Mouse (Mus musculus) kidney, postnatal 0 days (tissue): ENCODE measurements around the gene Ccdc120. TPM values are rescaled to one million over a fixed set of nuclear protein-coding genes. Genes with fewer than 3 reads are reported as not detected.
A peak's percentile ranks its signal among the peaks of the same experiment; 100 is the strongest.

Experiments
- ATAC-seq: fragments of 200-750 bp; cut with Nextera tagmentation; replicated peaks from 2 replicates; pipeline ENCODE4 v1.8.0; 2017; ENCODE audit warnings: low read depth, moderate number of reproducible peaks, moderate TSS enrichment, moderate library complexity; ENCODE audit not compliant: low FRiP score
- DNase-seq: peaks from one replicate; pipeline ENCODE4 v3.0.0-alpha.2; 2016; ENCODE audit warnings: low spot score
- H3K27ac ChIP-seq: fragments of 300-500 bp; sonication (generic); 2 replicates; pipeline ENCODE4 v1.5.1; 2014; ENCODE audit warnings: mild to moderate bottlenecking
- H3K27me3 ChIP-seq: fragments of 300-500 bp; sonication (generic); 2 replicates; pipeline ENCODE4 v1.6.1; 2014; ENCODE audit warnings: low read length, mixed read lengths; ENCODE audit not compliant: insufficient read depth
- H3K36me3 ChIP-seq: fragments of 300-500 bp; sonication (generic); 2 replicates; pipeline ENCODE4 v1.6.1; 2014; ENCODE audit warnings: low read length, mixed read lengths; ENCODE audit not compliant: insufficient read depth
- H3K4me1 ChIP-seq: fragments of 300-500 bp; sonication (generic); replicated peaks from 2 replicates; pipeline ENCODE4 v1.6.1; 2014; ENCODE audit warnings: antibody characterized with exemption, low read length, mixed read lengths; ENCODE audit not compliant: insufficient read depth
- H3K4me2 ChIP-seq: fragments of 300-500 bp; sonication (generic); 2 replicates; pipeline ENCODE4 v1.6.1; 2014; ENCODE audit warnings: mild to moderate bottlenecking, low read length, moderate library complexity, mixed read lengths
- H3K4me3 ChIP-seq: fragments of 300-500 bp; sonication (generic); replicated peaks from 2 replicates; pipeline ENCODE4 v1.5.1; 2014; ENCODE audit warnings: low read depth, low read length
- H3K9ac ChIP-seq: fragments of 300-500 bp; sonication (generic); 2 replicates; pipeline ENCODE4 v1.6.1; 2014; ENCODE audit warnings: low read depth, low read length
- H3K9me3 ChIP-seq: fragments of 300-500 bp; sonication (generic); replicated peaks from 2 replicates; pipeline ENCODE4 v1.6.1; 2016; ENCODE audit warnings: low read length, inconsistent platforms, mixed read lengths
- CTCF ChIP-seq: IDR thresholded peaks from 2 replicates; pipeline ENCODE4 v1.5.1; 2016; ENCODE audit warnings: antibody characterized with exemption, low read depth, mild to moderate bottlenecking, moderate library complexity
- WGBS: fragments of 180-500 bp; shearing (Covaris S2); extraction: QIAGEN DNeasy Blood & Tissue Kit; methylation state at CpG from one replicate; pipeline ENCODE4 v1.1.7; 2014; 5-methylcytosine and 5-hydroxymethylcytosine counted together
- polyA plus RNA-seq: library from polyadenylated mRNA; unstranded; fragments of >200 nt; fragmentation: Nextera tagmentation; extraction: Ambion mirVana; gene quantifications from 2 replicates; pipeline ENCODE4 v1.2.1, GENCODE M21; 2015

Ccdc120 gene
- polyA plus RNA-seq, 1 experiment from 2014 or later: 16.8 TPM

DNA sequence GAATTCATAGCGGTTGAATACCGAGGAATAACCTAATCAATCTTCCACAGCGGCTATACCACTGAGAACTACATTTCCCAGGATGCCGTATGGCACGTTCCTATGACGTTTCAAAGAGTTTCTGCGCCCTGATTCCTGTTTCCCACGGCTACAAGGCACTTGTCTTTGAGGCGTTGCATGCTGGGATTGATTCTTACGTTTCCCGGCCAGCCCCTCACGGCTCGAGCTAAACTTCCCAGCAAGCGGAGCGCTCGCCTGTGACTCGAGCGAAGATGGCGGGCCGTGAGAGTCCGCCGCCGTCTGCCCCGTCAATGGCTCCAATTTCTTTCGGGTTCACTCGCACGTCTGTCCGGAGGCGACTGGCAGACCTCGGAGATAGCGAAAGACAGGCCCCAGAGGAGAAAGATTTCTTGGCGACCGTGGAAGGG is 53.7 kb downstream of the Ccdc120 start, which contains the start of gene Gpkow:
Gpkow (plus strand) TSS at position 178 of the 428 bp plus-strand sequence.
- H3K27ac ChIP-seq: peak within 1 kb of the TSS; percentile 50; the same call in 1 of the 2 replicates
- TF ChIP-seq CTCF: no peak; the same call in 1 of the 2 replicates
- H3K4me2 ChIP-seq: peak within 1 kb of the TSS; percentile 53
- no peaks in the 10 kb centered on the region for H3K27me3 ChIP-seq
- no peaks in the 10 kb centered on the region for H3K4me1 ChIP-seq
- H3K36me3 ChIP-seq: no peaks in the 10 kb centered on the region
- H3K9me3 ChIP-seq: no peaks in the 10 kb centered on the region
- ATAC-seq (peak; percentile 94), DNase-seq (peak; percentile 95)
- 19% methylated on average over 33 of the region's 33 CpGs for WGBS
- H3K4me3 ChIP-seq: peak within 1 kb of the TSS; percentile 51
- peak within 1 kb of the TSS; percentile 59 for H3K9ac ChIP-seq

DNA sequence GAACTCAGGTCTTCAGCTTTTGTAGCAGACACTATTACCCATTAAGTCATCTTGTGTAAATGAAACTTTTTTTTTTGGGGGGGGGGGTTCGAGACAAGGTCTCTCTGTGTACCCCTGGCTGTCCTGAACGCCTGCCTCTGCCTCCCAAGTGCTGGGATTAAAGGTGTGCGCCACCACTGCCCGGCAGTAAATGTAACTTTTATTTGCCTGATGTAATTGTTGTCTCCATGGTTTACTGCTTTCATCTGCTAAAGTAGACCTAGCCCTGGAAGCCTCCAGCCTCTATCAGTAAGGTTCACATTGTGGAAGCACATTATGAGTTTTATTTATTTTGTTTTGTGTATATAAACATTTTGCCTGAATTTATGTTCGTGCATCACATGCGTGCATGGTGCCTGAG is 54.2 kb downstream of the Ccdc120 start:
- no peak overlapping the region for H3K27ac ChIP-seq
- 41% methylated on average over 6 of the region's 6 CpGs for WGBS
- peak; percentile 15; the same call in 1 of the 2 replicates for ATAC-seq
- H3K36me3 ChIP-seq: no peaks in the 10 kb centered on the region
- DNase-seq: no peak
- no peaks in the 10 kb centered on the region for H3K4me1 ChIP-seq
- H3K9me3 ChIP-seq: no peaks in the 10 kb centered on the region
- TF ChIP-seq CTCF: no peak
- no peak overlapping the region for H3K9ac ChIP-seq
- H3K27me3 ChIP-seq: no peaks in the 10 kb centered on the region
- H3K4me3 ChIP-seq: peak overlapping the region; percentile 51; the same call in 1 of the 2 replicates
- peak overlapping the region; percentile 35; the same call in 1 of the 2 replicates for H3K4me2 ChIP-seq

DNA sequence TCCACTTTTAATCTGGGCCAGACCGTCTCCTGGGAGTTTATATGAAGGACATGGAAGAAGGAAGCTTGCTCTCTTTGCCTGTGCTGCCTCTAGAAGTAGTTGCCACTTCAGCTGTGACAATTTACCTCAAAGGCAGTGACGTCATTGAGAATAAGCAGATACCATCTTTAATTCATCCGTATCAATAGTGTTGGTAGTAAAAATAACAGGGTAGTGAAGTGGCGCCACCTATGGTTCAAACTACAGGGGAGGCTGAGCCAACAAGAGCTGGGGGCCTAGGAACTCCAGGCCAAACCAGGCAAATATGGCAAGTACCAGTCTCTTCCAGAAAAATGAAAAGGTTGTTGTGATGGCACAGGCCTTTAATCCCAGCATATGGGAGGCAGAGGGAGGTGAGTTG is 57.8 kb downstream of the Ccdc120 start:
- TF ChIP-seq CTCF: peak; percentile 65
- Histone ChIP-seq H3K27me3 (no peaks in the 10 kb centered on the region), H3K4me2 (no peak overlapping the region), H3K36me3 (no peaks in the 10 kb centered on the region), H3K4me3 (no peak overlapping the region), H3K9me3 (no peaks in the 10 kb centered on the region), H3K27ac (no peak overlapping the region), H3K9ac (no peak overlapping the region), H3K4me1 (no peaks in the 10 kb centered on the region)
- ATAC-seq (no peak), DNase-seq (peak; percentile 49)
- 45% methylated on average over 4 of the region's 4 CpGs for WGBS

DNA sequence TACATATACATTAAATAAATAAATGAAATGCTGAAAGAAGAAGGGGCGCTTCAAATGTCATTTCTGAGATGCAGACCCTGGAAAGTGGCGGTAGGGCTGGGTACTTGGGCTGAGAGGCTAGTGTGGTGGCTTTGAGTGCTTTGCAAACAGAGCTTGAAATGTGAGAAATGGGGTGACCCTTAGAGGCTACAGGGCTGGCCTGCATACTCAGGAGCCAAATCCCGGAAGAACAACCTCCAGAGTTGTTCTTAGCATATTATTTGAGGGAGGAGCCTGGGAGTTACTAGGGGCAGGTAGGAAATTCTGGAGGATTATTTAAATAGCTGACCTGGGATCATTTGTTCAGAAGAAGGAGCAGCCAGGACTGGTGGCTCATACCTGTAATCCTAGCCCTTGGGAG is 60.2 kb downstream of the Ccdc120 start:
- Histone ChIP-seq H3K4me3 (no peak overlapping the region), H3K36me3 (no peaks in the 10 kb centered on the region), H3K9ac (no peak overlapping the region), H3K4me2 (no peak overlapping the region), H3K4me1 (no peaks in the 10 kb centered on the region), H3K9me3 (no peaks in the 10 kb centered on the region), H3K27me3 (no peaks in the 10 kb centered on the region), H3K27ac (no peak overlapping the region)
- no peak for DNase-seq
- TF ChIP-seq CTCF: no peak
- 61% methylated on average over 3 of the region's 3 CpGs for WGBS
- no peak for ATAC-seq

DNA sequence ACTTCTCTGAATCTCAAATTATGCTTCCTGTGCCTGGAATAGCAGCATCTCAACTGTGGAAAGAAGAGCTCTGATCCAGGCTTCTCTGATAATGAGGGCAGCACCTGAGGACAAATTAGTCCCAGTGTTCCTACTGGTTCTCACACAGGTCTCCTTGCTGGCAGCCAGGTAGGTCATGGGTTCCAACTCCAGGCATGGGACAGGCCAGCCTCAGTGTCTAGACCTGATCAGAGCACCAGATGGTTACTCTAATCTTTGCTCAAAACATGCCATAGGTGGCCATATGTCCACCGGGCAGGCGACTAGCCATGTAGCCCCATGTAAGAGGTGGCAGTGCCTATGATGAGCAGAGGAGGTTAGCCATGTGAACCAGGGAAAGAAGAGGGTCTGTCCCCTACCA is 62.4 kb downstream of the Ccdc120 start:
- Histone ChIP-seq H3K36me3 (no peaks in the 10 kb centered on the region), H3K4me2 (no peak overlapping the region), H3K4me3 (no peak overlapping the region), H3K4me1 (no peaks in the 10 kb centered on the region), H3K9ac (no peak overlapping the region), H3K27me3 (no peaks in the 10 kb centered on the region), H3K27ac (no peak overlapping the region), H3K9me3 (no peaks in the 10 kb centered on the region)
- no peak for DNase-seq
- 87% methylated on average over 2 of the region's 2 CpGs for WGBS
- no peak for ATAC-seq
- no peak for TF ChIP-seq CTCF

Other genes starting within 250 kb of the Ccdc120 start
- gene Foxp3, start 177.3 kb downstream of the Ccdc120 start, polyA plus RNA-seq: 0.04 TPM in 1 of 2 replicates, not detected in the other
- gene Ppp1r3f, start 176.6 kb downstream of the Ccdc120 start, polyA plus RNA-seq: 1.4 and 1.6 TPM in 2 replicates
- gene Ccdc22, start 145.4 kb downstream of the Ccdc120 start, polyA plus RNA-seq: 27.8 and 29.2 TPM in 2 replicates
- 0.04 TPM in 1 of 2 replicates, not detected in the other for gene Cacna1f, start 143.8 kb downstream of the Ccdc120 start, polyA plus RNA-seq
- gene Syp, start 112.4 kb downstream of the Ccdc120 start, polyA plus RNA-seq: 1.3 and 1.4 TPM in 2 replicates
- gene Prickle3, start 93.6 kb downstream of the Ccdc120 start, polyA plus RNA-seq: 9.5 and 9.7 TPM in 2 replicates
- 142 and 153 TPM in 2 replicates for gene Plp2, start 79.5 kb downstream of the Ccdc120 start, polyA plus RNA-seq
- 1.5 and 2.3 TPM in 2 replicates for gene Magix, start 69.7 kb downstream of the Ccdc120 start, polyA plus RNA-seq
- gene Gpkow, start 53.8 kb downstream of the Ccdc120 start, polyA plus RNA-seq: 32.7 and 36.2 TPM in 2 replicates
- 39.6 and 40.6 TPM in 2 replicates for gene Wdr45, start 36.6 kb downstream of the Ccdc120 start, polyA plus RNA-seq
- gene Gm45208, start 28.7 kb downstream of the Ccdc120 start, polyA plus RNA-seq: 0.30 TPM in 1 of 2 replicates, not detected in the other
- gene Praf2, start 22.5 kb downstream of the Ccdc120 start, polyA plus RNA-seq: 40.9 and 41.6 TPM in 2 replicates
- gene Tfe3, start 11.7 kb upstream of the Ccdc120 start, polyA plus RNA-seq: 22.9 and 24.1 TPM in 2 replicates
- 29.6 and 30.1 TPM in 2 replicates for gene Gripap1, start 38.9 kb upstream of the Ccdc120 start, polyA plus RNA-seq
- gene Kcnd1, start 71.4 kb upstream of the Ccdc120 start, polyA plus RNA-seq: 0.68 and 0.83 TPM in 2 replicates
- 31.8 and 36.8 TPM in 2 replicates for gene Otud5, start 90.5 kb upstream of the Ccdc120 start, polyA plus RNA-seq
- 6.2 and 7.8 TPM in 2 replicates for gene Pim2, start 127.4 kb upstream of the Ccdc120 start, polyA plus RNA-seq
- 25.9 and 32.5 TPM in 2 replicates for gene Slc35a2, start 133.1 kb upstream of the Ccdc120 start, polyA plus RNA-seq
- 99.7 and 108 TPM in 2 replicates for gene Pqbp1, start 148.4 kb upstream of the Ccdc120 start, polyA plus RNA-seq
- gene Timm17b, start 148.5 kb upstream of the Ccdc120 start, polyA plus RNA-seq: 140 and 145 TPM in 2 replicates
- gene Gm10491, start 156.9 kb upstream of the Ccdc120 start, polyA plus RNA-seq: not detected in 2 replicates
- gene Gm10490, start 158.6 kb upstream of the Ccdc120 start, polyA plus RNA-seq: not detected in 2 replicates
- 0.41 and 0.59 TPM in 2 replicates for gene Pcsk1n, start 168.9 kb upstream of the Ccdc120 start, polyA plus RNA-seq
- gene Eras, start 177.7 kb upstream of the Ccdc120 start, polyA plus RNA-seq: not detected in 2 replicates
- 39.4 and 44.4 TPM in 2 replicates for gene Hdac6, start 197.0 kb upstream of the Ccdc120 start, polyA plus RNA-seq
- 0.08 and 0.09 TPM in 2 replicates for gene Gata1, start 227.2 kb upstream of the Ccdc120 start, polyA plus RNA-seq